Mouse (Mus musculus) CD4-positive helper T cell, adult 2 months (primary cell): ENCODE measurements around the gene Mbnl2.

Experiments used
- DNase-seq: peaks from one replicate; pipeline ENCODE4 v3.0.0-alpha.2; 2012; ENCODE audit warnings: low read depth, missing footprints, low spot score

Mbnl2 gene

DNA sequence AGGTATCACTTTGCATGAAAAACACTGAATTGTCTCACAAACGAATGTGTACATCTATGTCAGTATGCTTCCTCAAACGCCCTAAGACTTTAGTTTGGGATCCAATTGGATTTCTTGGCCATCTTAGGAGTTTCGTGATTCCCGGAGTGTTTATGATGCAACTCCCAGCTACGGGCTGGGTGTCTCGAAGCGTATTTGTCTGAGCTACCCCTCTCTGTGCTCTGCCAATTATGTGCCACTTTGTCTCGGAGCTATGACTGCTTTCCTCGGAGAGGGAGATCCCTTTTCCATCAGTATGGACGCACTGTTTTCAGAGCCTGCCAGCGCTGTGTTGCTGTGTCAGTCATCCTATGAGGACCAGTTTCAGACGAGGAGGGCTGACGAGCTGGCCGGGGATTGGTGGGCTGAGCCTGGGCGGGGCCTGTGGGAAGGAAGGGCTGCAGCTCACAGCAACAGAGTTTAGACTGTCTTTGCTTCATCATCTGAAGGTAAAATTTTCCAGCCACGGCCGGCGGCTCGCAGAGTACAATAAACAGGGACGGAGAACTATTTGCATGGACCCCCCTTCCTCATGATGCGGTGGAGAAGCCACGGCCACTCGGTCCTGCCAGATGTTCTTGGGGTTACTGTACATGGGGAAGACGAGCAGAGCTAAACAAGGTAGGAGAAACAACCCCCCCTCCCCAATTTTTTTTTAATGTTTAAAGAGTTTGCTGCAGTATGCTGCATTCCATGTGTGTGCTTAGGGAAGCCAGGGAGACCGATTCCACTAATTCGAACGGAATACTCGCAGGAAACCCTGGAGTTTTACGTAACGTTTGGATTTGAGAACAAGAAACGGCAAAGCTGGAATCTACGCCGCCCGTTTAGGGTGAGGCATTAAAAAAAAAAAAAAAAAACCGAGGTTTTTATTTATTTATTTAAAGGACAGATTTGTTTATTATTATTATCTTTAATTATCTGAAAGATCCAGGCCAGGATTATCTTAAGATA lies at the start of gene Mbnl2:
TSS of gene Mbnl2 (plus strand) at position 424 of the 993 bp plus-strand sequence.
- peak; percentile 93 for DNase-seq

DNA sequence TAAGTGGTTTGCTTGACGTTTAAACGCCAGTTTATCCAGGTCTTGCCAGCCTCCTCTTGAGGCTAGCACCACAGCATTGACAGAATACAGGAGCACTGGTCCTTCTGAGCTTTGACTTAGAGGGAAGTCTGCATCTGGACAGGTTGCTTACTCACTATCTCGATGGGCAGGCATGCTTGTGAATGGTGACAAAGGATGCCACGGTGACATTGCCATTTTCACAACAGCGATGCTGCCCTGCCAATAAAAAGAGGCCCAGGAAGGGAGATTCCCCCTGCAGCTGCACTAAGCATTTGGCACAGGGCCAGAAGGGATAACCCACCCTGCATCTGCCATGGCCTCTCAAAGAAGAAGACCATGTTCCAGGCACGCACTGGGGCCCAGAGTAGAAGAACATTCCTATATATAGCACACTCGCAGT lies 43.4 kb upstream of the Mbnl2 start:
- DNase-seq = no peak

DNA sequence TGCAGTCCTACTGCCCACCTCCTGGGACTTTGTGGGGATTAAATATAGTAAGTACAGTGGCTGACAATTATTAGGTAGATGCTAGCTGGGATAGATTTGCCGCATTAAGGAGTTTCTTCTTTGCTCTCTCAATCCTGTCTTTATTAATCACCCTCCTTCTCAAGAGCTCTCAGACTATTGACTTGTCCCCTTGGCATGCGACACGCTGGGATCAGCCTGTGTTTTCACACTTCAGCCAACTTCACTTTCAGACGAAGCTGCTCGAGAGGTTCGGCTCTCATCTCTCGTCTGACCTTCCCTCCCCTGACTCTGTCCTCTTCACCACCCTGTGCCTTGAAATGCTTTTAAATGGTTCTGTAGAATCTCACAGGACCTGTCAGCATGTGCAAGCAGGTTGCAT lies 39.9 kb upstream of the Mbnl2 start:
- no peak for DNase-seq

DNA sequence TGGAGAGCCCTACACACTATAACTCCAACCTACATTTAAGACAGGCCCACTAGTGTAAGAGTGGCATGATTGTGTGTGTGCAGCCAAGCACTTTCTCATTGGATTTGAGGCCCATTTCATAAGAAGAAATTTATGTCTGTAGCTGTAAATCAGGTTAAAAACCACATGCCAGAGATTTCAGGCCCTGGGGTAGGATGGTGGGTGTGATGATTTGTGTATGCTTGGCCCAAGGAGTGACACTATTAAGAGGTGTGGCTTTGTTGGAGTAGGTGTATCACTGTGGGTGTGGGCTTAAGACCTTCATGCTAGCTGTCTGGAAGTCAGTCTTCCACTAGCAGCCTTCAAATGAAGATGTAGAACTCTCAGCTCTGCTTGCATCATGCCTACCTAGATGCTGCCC lies 37.0 kb upstream of the Mbnl2 start:
- no peak for DNase-seq

DNA sequence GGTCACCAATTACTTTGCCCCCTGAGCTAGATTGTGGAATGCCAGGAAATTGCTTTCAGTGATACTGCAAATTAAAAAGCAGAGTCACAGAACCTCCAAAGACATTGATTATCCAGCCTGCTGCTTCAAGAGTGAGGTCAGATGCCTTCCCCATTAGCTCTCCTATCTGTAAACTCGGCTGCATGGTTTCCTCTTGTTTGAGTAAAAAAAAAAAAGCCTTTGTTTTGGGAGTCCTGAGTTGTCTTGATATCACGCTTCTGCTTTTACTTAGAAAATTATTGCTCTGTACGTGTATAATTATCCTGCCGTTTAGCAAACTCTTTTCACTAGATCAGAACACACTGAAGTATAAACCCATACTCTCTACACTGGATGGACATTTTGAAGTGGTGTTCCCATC lies 35.3 kb upstream of the Mbnl2 start:
- DNase-seq = no peak

DNA sequence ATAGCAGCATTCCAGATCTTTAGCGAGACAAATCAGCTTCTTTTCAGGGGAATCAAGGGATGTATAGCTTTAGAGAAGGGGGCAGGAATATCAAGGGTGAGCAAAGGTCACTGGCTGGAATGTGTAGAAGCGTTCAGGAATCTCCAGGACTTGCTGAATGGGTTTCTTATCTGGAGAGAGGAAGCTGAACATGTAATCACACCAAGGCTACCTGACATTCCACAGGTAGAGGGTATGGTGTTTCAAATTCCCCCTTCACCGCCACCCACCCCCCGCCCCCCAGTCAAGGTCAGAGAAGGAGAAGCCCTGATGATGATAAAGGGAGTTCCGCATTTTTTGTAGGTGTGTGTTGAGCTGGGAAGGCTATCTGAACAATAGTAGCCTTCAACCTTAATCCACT lies 32.8 kb upstream of the Mbnl2 start:
- DNase-seq = no peak

DNA sequence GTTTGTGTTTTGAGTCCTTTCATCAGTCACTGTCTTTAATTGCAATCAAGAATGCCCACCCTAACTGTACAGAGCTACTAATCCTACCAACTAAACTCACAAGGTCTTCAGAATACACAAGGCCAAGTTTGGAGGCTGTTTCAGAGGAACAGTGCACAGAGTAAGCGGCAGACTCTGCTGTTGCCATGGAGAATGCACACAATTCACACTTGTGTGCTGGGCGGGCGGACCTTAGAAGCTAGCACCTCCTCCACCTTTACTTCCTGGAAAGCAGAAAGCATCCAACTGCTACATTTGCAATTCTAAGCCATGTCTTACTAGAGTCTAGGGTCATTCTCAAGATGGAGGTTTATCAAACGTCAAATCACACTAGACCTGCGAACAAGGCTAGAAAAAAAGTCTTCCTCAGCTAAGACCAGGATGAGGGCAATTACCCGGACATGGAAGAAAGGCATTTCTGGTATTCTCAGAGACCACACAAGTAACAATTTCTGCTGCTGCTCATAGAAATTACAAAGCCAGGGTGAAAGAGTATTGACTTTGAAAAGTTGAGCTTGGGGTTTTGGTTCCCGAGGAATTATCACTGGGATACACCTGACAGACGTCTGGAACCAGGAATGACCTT lies 30.3 kb upstream of the Mbnl2 start:
- DNase-seq = no peak

DNA sequence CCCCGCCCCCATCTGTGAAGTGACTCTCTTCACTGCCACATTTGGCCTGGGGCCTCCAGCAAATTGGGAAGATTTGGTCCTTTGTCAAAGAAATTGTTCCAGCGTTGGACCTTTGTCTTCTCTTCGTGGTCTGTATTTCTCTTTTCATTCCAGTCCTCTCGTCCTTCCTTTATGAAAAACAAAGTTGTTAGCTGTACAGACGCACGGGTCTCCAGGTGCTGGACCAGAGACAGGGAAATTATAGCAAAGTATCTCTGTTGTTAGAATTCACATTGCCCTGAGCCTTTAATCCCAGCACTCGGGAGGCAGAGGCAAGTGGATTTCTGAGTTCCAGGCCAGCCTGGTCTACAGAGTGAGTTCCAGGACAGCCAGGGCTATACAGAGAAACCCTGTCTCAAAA lies 22.1 kb upstream of the Mbnl2 start:
- no peak for DNase-seq

DNA sequence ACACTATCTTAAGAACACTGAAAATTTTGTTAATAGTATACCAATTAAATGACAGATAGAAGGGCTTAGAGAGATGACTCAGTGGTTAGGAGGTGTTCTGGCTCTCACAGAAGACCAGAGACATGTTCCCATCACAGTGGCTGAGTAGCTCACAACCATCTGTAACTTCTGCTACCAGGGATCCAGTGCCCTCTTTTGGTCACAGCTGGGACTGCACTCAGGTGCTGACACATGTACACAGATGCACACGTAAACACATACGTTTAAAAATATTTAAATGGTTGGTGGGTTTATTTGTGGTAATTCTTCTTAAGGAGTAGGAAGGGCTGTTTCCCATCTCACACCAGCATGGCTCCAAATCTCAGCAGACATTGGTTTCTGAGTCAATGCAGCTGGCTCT lies 19.3 kb upstream of the Mbnl2 start:
- no peak for DNase-seq

DNA sequence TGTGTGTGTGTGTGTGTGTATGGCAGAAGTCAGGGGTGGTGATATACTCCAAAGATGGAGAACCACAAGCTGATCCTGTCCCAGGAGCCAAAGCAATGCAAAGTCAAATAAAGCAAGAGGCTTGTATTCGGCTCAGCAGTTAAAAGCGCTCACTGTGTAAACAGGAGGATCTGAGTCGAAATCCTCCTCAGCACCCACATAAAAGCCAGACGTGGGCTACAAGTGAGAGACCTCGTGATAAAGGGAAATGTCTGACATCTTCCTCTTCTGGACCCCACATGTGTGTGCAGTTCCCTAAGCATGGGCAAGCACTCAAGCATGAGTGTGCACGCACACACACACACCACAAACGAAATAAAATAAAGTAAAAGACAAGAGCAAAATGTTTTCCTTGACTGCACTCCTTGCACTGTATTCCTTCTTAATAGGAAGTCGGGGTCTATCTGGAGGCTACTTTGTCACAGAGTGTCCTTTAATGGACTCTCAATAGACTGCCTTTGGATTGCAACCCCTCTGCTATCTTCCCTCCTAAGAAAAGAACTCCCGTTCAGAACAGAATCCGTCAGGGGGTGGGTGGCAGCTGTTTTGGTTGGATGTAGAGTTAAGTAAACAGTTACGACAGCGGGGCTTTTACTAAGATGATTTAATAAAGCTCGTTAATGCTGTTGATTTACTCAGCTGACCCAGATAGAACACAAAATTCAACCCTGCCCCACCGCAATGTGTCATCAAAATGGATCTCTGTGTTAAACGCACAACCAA lies 18.7 kb upstream of the Mbnl2 start:
- DNase-seq = no peak

DNA sequence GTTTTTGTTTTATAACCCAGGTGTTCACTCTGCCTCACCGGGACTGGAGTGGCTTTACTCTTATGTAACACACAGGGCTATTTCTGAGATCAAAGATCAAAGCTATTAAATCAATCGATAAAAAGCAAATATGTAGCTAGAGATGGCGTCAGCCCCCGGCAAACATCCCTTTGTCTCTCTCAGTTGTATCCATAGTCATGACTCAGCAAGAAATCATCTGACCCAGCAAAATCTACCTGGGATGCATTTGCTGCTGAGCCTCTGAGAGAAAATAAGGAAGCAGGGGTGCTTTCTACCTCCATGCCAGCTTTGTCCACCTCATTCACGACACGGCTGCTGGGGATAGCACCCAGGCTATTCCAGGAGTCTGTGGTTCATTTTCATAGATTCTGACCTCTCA lies 18.0 kb upstream of the Mbnl2 start:
- DNase-seq = no peak

DNA sequence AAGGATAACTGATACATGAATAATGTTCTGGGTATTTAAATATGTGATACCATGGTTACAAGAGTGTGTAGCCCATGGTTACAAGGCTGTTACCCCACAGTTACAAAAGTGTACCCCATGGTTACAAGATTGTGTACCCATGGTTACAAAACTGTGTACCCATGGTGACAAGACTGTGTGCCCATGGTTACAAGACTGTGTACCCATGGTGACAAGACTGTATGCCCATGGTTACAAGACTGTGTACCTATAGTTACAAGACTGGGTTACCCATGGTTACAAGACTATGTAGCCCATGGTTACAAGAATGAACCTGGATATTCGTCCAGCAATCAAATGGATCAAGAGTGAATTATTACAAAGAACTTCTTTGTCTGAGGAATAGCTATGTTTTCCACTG lies 16.0 kb upstream of the Mbnl2 start:
- no peak for DNase-seq

DNA sequence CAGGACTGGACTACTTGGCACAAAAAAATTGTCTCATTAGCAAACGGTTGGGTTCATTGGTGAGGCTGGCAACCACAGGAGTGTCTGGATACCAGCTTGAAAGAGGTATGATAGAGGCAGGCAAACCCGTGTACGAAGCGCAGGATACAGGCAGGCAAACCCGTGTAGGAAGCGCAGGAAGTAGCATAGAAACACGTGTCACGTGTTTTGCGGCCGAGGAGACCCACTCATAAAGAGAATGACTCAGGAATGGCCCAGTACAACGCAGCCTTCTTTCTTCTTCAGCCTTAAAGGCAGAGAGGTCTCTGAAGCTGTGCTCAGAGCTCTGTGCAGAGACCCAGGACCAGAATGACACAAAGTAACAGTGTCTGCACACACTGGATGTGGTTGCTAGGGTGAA lies 13.9 kb upstream of the Mbnl2 start:
- no peak for DNase-seq

DNA sequence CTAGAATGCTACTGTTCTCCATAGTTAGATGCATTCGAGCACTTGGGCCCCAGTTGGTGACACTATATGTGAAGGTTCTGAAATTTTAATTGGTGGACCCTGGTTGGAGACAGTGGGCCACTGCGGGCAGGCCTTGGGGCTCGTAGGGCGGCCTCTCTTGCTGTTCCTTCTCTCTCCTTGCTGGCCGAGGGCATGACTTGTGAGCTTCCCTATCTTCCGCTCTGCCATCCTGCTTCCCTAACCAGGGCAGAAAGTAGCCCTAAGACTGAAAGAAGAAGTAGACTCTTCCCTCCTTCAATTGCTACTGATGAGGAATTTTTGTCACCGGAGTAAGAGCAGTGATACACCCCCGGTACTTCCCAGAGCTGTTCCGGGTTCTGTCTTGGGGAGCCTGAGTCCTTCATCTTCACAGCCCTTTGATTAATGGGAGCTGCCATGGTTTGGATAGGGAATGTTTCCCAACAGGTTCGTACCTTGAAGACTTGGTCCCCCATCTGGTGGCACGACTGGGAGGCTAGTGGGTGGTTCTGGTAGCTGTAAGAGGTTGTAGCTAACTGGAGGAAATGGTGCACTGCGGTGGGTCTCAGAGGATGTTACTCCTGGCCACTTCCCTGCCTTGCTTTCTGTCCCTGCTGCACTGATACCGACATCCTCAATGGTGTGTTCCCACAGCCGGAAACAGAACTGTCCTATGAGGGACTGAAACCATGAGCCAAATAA lies 12.6 kb upstream of the Mbnl2 start:
- DNase-seq = no peak

DNA sequence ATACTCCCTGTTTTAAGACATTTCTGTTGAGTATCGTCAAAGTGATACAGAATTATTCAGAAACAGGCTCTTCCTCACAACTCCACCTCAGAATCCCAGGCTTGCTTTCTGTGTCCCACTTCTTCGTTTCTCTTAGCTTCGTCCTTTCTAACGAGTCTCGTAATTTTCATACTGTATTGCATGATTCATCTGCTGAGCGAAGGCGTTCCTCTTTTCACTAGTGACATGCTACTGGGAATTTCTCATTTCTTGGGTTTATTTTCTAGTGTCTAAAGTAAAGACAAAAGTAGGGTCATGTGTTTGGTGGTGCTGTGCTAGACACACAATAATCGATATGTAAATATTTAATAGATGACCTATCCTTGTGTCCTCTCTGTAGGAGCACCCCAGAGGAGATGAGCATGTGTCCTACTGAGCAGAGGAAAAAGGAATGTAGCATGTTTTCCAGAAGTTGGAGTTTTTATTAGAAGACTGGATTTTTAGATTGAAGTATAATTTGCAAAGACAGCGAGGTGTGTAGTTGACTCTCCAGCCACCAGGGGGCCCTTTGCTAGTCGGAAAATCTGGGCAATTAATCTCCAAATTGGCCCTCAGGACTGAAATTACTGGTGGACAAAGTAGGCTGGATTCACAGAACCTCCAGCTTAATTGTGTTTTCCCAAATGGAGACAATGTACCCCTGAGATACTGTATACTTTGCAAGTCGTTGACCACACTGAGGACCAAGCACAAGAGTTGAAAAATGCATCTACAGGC lies 11.9 kb upstream of the Mbnl2 start:
- DNase-seq = peak; percentile 45

DNA sequence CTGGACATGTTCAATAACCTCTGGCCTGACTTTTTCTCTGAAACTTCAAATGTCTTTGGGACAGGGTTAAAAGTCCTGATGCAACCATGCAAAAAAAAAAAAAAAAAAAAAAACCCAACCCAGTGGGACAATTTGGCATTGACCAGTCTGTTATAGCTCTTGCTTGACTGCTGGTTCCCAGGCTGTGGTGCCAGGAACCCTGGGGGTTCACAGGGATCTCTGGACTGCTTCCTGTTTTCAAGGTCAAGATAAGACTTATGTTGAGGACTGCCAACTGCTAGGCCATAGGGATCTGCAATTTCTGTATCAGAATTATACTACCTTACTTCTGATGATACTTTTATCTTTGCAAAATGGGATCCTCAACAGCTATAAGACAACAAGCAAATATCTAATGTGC lies 9.6 kb upstream of the Mbnl2 start:
- DNase-seq = no peak

DNA sequence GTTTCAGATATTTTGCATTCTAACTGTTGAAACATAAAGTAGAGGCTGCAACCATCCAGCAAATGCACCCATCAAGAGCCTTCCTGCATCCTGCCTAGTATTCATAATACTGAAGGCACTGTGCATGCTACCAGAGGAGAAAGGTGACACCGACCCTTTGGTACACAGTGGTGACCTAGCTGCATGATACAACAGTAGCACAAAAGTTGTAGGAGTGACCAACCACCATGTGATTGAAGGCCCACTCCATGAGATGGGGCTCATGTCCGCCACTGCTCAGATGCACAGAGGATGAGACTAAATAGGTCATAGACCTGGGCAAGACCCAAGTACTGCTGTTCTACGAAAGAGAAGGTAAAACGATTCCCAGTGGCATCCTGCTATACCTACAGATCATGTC lies 8.3 kb upstream of the Mbnl2 start:
- no peak for DNase-seq

DNA sequence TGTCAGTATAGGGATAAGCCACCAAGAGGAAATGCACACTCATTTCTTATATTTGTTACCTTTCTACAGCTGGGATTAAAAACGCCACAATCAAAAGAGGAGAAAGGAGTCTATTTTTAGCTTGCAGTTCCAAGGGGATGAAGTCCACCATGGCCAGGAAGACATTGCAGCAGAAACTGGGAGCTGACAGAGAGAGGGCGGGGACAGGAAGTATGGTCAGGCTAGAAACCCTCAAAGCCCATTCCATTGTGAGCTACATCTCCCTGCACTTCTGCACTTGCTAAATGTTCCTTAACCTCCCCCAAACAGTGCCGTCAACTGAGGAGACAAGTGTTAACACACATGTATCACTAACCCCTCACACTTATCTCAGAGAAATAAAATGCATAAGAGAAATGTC lies 5.4 kb upstream of the Mbnl2 start:
- no peak for DNase-seq

DNA sequence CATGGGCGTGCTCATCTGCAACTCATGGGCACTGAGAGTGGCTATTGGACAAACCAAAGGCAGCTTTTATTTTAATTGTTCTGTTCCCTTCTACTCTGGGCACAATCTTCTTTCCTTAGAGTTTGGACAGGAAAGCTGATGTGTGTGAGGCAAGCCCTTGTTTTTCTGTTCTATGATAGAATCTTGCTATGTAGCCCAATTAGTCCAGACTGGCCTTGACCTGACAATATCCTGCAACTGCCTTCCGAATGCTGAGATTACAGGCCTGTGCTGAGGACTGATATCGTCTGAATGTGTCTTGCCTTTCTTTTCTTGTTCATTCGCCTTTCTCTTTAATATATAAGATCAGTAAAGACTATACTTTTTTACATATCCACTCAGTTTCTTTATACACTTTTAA lies 4.8 kb upstream of the Mbnl2 start:
- DNase-seq = no peak

DNA sequence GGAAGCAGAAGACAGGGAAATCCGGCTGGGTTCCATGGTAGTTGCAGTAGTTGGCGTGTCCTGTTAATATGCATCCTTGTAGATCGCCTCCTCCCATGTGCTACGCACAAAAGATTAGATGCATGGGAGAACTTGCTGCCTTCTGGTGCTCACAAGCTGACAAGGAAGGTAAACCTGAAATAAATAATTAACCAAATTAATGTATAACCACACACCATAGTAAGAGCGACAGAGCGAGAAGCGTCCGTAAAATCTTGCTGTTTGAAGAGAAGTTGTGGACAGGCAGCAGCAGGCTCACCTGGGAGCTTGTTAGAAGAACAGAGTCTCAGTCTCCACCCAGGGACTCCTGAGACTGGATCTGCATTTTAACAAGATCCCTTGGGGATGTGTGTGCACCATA lies 4.4 kb upstream of the Mbnl2 start:
- no peak for DNase-seq

DNA sequence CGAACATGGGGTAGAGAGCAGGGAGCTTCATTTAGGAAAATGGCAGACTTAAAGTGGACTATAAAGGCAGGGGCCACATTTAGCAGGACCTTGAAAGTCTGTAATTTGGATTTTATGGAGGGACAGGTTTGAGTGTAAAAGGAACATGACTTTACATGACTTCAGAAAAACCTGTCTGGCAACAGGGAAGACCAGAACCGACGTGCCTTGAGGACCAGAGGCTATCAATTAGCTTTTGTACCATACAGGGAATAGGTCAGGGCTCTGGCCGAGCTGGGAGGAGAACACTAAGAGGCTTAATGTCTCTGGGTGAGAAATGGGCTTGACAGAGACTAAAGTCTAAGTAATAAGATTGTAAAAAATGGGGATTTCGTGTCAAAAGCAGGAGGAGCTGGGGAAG lies 1.7 kb upstream of the Mbnl2 start:
- no peak for DNase-seq
